Mouse (Mus musculus): ENCODE data around the gene Usp42.

The Usp42 gene

GRCm38 (mm10) chr5:143690392-143690791 lies 41.7 kb downstream of the Usp42 start:
- DNase-seq (ENCODE audit: low read depth): no peak

- no peak for DNase-seq (ENCODE audit: low read depth)
Measured at GRCm38 (mm10) chr5:143687589-143687988, 44.5 kb downstream of the Usp42 start.

GRCm38 (mm10) chr5:143686456-143686855 lies 45.6 kb downstream of the Usp42 start:
- no peak for DNase-seq (ENCODE audit: low read depth)

GRCm38 (mm10) chr5:143684911-143685390 lies 47.1 kb downstream of the Usp42 start:
- no peak for DNase-seq (ENCODE audit: low read depth)

- peak; percentile 22 for DNase-seq (ENCODE audit: low read depth)
Measured at GRCm38 (mm10) chr5:143683696-143684095, 48.4 kb downstream of the Usp42 start.

DNA sequence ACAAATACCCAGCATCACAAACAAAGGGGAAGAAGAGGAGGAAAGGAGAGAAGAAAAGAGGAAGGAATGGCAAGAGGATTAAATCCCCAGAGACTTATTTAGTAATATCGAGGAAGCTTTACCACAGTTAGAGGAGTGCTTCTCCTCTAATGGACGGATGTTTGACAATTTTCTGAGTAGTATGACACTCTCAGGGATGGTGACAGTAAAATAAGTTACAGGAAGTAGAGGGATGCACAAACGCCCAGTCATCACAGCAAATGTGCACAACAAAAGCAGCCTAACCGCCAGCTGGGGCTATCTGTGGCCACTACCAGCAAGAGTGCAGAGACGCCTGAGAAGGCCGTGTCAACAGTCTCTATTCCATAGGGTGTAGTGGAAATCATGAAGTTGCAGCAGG lies 52.4 kb downstream of the Usp42 start:
- no peak for DNase-seq (ENCODE audit: low read depth)

DNA sequence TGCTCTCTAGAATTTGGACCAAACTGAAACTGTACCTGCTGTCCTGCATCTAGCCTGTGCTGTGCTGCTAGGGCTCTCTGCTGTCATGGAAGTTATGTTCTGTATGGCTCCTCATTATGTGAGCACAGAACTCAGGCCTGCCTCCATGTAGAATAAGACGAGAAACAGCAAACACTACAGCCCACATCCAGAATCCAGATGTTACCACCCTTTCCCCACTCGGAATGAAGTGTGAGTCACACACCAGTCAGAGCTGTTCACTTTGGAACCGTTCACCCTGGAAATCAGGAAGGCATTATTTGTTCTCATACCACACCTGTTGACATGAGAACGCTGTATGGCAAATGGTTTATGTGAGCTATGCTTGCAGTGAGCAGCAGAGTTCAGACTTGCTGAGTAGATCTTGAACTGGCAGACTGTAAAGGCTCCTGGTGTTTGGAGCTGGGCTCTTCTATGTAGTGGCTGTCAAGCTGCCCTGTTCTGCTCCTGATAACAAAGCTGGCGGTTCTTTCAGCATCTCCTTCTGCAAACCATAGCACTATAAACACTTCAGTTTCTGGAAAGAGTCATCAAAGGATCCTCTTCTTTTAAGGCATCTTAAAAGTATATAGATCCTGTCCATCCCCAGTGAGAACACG lies 53.3 kb downstream of the Usp42 start:
- no peak for DNase-seq (ENCODE audit: low read depth)

- DNase-seq (ENCODE audit: low read depth): no peak
Measured at GRCm38 (mm10) chr5:143677363-143677762, 54.7 kb downstream of the Usp42 start.

- DNase-seq (ENCODE audit: low read depth): no peak
Measured at GRCm38 (mm10) chr5:143676218-143676985, 55.7 kb downstream of the Usp42 start.

DNA sequence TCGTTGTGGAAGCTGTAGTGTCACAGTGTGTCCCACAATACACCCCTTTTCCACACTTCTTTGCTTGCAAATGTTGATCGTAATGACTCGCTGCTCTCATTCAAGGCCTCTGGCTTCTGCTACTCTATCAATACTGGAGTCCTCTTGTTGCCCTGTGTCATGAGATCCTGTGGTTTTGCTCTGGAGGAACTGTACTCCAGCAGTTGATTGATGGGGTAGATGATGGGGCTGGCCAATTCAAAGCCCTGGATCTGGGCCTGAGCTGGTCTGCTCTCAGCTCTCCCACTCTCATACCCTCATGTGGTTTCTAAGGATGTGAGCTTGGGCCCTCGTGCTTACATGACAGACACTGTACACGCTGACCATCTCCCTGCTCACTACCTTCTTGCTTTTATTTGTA lies 57.5 kb downstream of the Usp42 start:
- DNase-seq (ENCODE audit: low read depth): no peak

DNA sequence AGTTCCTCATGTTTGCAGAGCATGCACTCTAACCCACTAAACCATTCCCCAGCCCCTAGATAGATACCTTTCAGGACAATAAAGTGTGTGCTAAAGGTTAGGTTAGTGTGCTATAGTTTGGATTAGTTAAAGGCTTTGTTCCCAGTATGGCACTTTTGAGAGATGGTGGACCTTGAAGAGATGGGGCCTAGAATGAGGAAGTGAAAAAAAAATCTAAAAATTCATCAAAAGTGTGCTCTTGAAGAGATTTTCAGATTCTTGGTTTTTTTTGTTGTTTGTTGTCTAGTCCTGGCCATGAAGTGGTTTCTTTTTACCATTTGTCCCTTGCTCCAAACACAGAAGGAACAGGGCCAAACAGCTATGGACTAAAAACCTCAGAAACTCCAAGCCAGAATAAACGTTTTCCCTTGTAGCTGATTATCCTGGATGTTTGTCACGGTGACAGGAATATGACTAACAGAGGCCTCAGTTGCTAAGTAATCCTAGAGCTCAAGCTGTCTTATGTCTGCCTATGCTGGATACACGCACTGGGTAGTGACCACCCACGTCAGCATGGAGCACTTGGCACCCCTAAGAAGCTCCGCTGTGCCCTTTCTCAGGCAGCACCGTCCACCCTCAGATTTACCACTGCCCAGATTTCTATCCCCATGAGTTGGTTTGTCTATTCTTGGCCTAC lies 61.2 kb downstream of the Usp42 start:
- no peak for DNase-seq (ENCODE audit: low read depth)

DNA sequence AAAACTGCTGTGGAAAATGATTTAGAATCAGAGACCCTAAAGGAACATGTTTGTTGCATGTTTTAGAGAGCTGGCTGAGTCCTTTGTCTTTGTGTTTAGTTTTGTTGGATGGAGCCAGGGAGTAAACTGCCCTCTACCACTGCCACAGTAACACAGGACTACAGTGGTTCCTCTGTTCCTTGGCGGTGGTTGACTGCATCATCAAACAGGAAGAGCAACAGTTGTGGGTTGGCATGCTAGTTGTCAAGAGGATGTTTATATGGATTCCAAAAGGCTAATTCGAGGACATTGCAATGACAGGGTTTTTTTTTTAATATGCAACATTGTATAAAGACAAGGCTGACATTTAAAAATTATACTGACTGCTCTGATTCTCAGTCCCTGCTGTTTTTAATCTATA lies 62.2 kb downstream of the Usp42 start:
- DNase-seq (ENCODE audit: low read depth): peak; percentile 54

DNA sequence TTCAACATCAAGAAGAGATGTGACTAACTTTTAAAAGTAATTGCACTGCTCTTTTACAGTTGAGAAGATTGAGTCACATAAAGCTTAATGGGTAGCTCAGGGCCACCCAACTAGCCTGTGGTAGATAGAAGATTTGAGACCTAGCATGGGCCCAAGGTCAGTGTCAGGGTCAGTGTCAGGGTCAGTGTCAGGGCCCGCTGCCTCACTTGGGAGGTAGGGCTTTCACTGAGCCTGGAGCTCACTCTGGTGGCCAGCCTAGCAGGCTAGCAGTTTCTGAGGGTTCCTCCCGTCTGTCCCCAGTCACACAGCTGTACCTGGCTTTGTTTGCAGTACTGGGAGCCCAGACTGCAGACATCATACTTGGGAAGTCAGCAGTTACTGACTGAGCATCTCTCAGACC lies 62.7 kb downstream of the Usp42 start:
- DNase-seq (ENCODE audit: low read depth): peak; percentile 23

DNA sequence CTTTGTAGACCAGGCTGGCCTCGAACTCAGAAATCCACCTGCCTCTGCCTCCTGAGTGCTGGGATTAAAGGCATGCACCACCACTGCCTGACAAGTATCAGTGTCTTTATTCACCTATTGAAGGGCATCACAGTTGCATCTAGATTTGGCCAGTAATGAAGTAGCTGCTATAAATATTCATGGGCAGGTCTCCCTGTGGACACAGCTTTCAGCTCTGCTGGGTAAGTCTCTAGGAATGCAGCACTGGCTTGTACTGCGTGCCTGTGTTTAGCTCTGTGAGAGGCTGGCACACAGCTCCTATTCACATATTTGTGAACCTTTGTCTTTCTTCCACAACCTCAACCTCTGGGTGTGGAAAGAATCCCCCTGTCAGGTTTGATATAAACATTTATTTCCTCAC lies 63.2 kb downstream of the Usp42 start:
- no peak for DNase-seq (ENCODE audit: low read depth)

DNA sequence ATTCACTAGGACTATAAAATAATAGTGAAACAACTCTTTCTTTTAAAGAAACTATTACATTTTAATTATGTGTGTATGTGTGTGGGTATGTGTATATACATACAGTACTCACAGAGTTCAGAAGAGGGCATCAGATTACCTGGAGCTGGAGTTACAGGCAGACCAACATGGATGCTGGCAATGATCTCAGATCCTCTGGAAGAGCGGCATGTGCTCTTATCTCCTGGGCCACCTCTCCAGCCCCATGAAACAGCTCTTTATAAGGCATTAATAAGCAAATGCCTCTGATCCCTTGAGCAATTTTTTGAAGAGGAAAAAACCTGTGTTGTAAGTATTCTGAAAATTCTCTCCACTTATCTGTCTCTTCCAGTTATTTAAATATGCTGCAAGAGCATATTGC lies 66.1 kb downstream of the Usp42 start:
- DNase-seq (ENCODE audit: low read depth): no peak

DNA sequence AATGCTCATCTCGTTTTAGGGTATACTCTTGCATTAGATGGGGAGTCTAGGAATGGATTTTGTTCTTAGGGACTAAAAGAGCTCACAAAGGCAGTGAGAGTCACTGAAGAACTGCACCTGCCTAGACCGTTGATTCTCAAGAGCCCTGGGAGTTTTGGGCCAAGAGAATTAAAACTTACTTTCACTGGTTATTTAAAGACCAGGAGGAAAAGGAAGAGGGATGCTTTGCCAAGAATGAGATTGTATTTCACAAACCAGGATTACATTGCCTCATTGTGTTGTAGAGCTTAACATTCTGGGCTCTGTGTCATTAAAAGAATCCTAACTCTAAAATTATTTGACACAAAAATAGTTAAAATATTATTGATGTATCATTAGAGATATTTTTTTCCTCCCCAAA lies 66.5 kb downstream of the Usp42 start:
- DNase-seq (ENCODE audit: low read depth): no peak

- DNase-seq (ENCODE audit: low read depth): no peak
Measured at GRCm38 (mm10) chr5:143663074-143663687, 68.9 kb downstream of the Usp42 start.

Data from naive thymus-derived CD4-positive, alpha-beta T cell, adult 2 months (primary cell).